Mouse (Mus musculus) neural tube, embryonic 10.5 days (tissue): ENCODE results near the gene Asic2.
A peak's percentile ranks its signal among the peaks of the same experiment; 100 is the strongest.

Source experiments
- DNase-seq: peaks from one replicate; pipeline ENCODE4 v3.0.0-alpha.2; 2017; ENCODE audit warnings: low spot score; ENCODE audit errors: extremely low spot score

The Asic2 gene

GRCm38 (mm10) chr11:81968401-81968881 is at the start of gene Asic2:
TSS of gene Asic2 (minus strand) at chr11:81968457.
- peak; percentile 30 for DNase-seq

- DNase-seq: no peak
Measured at GRCm38 (mm10) chr11:82016181-82016780, 48.0 kb upstream of the Asic2 start.

- no peak for DNase-seq
Measured at GRCm38 (mm10) chr11:82015066-82015465, 46.8 kb upstream of the Asic2 start.

GRCm38 (mm10) chr11:82013756-82014155 is 45.5 kb upstream of the Asic2 start:
- no peak for DNase-seq

- no peak for DNase-seq
Measured at GRCm38 (mm10) chr11:82011411-82012193, 43.3 kb upstream of the Asic2 start.

GRCm38 (mm10) chr11:82010115-82010514 is 41.9 kb upstream of the Asic2 start:
- no peak for DNase-seq

GRCm38 (mm10) chr11:82006796-82007423 is 38.7 kb upstream of the Asic2 start:
- no peak for DNase-seq

GRCm38 (mm10) chr11:82004810-82005209 is 36.6 kb upstream of the Asic2 start:
- DNase-seq: no peak

- DNase-seq: no peak
Measured at GRCm38 (mm10) chr11:82000581-82000980, 32.3 kb upstream of the Asic2 start.

- no peak for DNase-seq
Measured at GRCm38 (mm10) chr11:81999469-81999868, 31.2 kb upstream of the Asic2 start.

- DNase-seq: no peak
Measured at GRCm38 (mm10) chr11:81998646-81999045, 30.4 kb upstream of the Asic2 start.

- DNase-seq: no peak
Measured at GRCm38 (mm10) chr11:81997085-81997484, 28.8 kb upstream of the Asic2 start.

- DNase-seq: peak; percentile 75
Measured at GRCm38 (mm10) chr11:81996172-81996841, 28.1 kb upstream of the Asic2 start.

- peak; percentile 59 for DNase-seq
Measured at GRCm38 (mm10) chr11:81983146-81983545, 14.9 kb upstream of the Asic2 start.

- DNase-seq: no peak
Measured at GRCm38 (mm10) chr11:81982191-81982590, 13.9 kb upstream of the Asic2 start.

GRCm38 (mm10) chr11:81974577-81974976 is 6.3 kb upstream of the Asic2 start:
- no peak for DNase-seq

- no peak for DNase-seq
Measured at GRCm38 (mm10) chr11:81973699-81974098, 5.4 kb upstream of the Asic2 start.

GRCm38 (mm10) chr11:81972044-81972443 is 3.8 kb upstream of the Asic2 start:
- no peak for DNase-seq

- peak; percentile 56 for DNase-seq
Measured at GRCm38 (mm10) chr11:81966626-81967289, 1.5 kb downstream of the Asic2 start.

- DNase-seq: no peak
Measured at GRCm38 (mm10) chr11:81965653-81966625, 2.3 kb downstream of the Asic2 start.
